Mouse (Mus musculus): ENCODE data around the gene Fam171b.

- TF ChIP-seq CTCF (IDR thresholded peaks at IDR 0.05; ENCODE audit: low read depth): no peak
- TF ChIP-seq EP300 (IDR thresholded peaks at IDR 0.05; ENCODE audit: low read depth): no peak
Observed at GRCm38 (mm10) chr2:83791330-83792073, 20.9 kb upstream of the Fam171b start.

Data from liver, embryonic 14.5 days (tissue).